Mouse (Mus musculus) CH12.LX (cell line): Measurements from ENCODE around the gene Vwa3b.

Experiments used
- CTCF ChIP-seq, 2 experiments: IDR thresholded peaks in 1 of 2; conservative IDR thresholded peaks in 1 of 2; 2 replicates each; pipeline ENCODE4 v1.5.1; 2011 to 2012; ENCODE audit warnings: low read depth in 2 of 2, low read length in 2 of 2, improper control_type of control experiment in 1 of 2, inconsistent platforms in 1 of 2, mild to moderate bottlenecking in 1 of 2, moderate library complexity in 1 of 2
- POLR2AphosphoS2 ChIP-seq: IDR thresholded peaks from 2 replicates; pipeline ENCODE4 v1.6.1; 2011; ENCODE audit warnings: low read depth, low read length, improper control_type of control experiment
- TCF12 ChIP-seq: IDR thresholded peaks from 2 replicates; pipeline ENCODE4 v1.6.1; 2014; ENCODE audit warnings: low read depth, mild to moderate bottlenecking, inconsistent platforms, low read length, improper control_type of control experiment
- UBTF ChIP-seq: IDR thresholded peaks from 2 replicates; pipeline ENCODE4 v1.6.1; 2012; ENCODE audit warnings: low read depth, mild to moderate bottlenecking, inconsistent platforms, low read length, improper control_type of control experiment, moderate library complexity

- TF ChIP-seq CTCF (conservative IDR thresholded peaks at IDR 0.05 in 1 of 2, IDR thresholded peaks at IDR 0.05 in 1 of 2; ENCODE audit: low read depth in 2 of 2, low read length in 2 of 2) (no peak), UBTF (no peak), POLR2AphosphoS2 (no peak), TCF12 (no peak)
These were observed 21.4 kb upstream of the Vwa3b start for GRCm38 (mm10) chr1:37005036-37005435.
